Mouse (Mus musculus) midbrain, embryonic 10.5 days (tissue): Measurements from ENCODE around the gene Hspa14. TPM values are rescaled to one million over a fixed set of nuclear protein-coding genes. Genes with fewer than 3 reads are reported as not detected.
A peak's percentile ranks its signal among the peaks of the same experiment; 100 is the strongest.

ENCODE experiments used
- DNase-seq: peaks from one replicate; pipeline ENCODE4 v3.0.0-alpha.2; 2017; ENCODE audit warnings: low spot score
- H3K27ac ChIP-seq: fragments of 300-500 bp; sonication (generic); replicated peaks from 2 replicates; pipeline ENCODE4 v1.5.1; 2016; ENCODE audit warnings: mild to moderate bottlenecking
- H3K27me3 ChIP-seq: fragments of 300-500 bp; sonication (generic); 2 replicates; pipeline ENCODE4 v1.6.1; 2016; ENCODE audit warnings: low read depth, mild to moderate bottlenecking; ENCODE audit not compliant: poor library complexity, severe bottlenecking
- H3K36me3 ChIP-seq: fragments of 300-500 bp; sonication (generic); 2 replicates; pipeline ENCODE4 v1.6.1; 2016; ENCODE audit warnings: mild to moderate bottlenecking, moderate library complexity
- H3K4me1 ChIP-seq: fragments of 300-500 bp; sonication (generic); 2 replicates; pipeline ENCODE4 v1.6.1; 2016
- H3K4me3 ChIP-seq: fragments of 300-500 bp; sonication (generic); 2 replicates; pipeline ENCODE4 v1.5.1; 2016; ENCODE audit warnings: mild to moderate bottlenecking, moderate library complexity
- H3K9me3 ChIP-seq: fragments of 300-500 bp; sonication (generic); replicated peaks from 2 replicates; pipeline ENCODE4 v1.6.1; 2016; ENCODE audit warnings: mild to moderate bottlenecking
- WGBS: fragments of 180-500 bp; shearing (Covaris S2); methylation state at CpG from one replicate; pipeline ENCODE4 v1.1.7; 2016; 5-methylcytosine and 5-hydroxymethylcytosine counted together
- polyA plus RNA-seq: library from polyadenylated mRNA; unstranded; fragments of >200 nt; fragmentation: Nextera tagmentation; extraction: Ambion mirVana; gene quantifications from 2 replicates; pipeline ENCODE4 v1.2.1, GENCODE M21; 2016

Hspa14 gene
- polyA plus RNA-seq, 1 experiment from 2014 or later = 141 TPM

DNA sequence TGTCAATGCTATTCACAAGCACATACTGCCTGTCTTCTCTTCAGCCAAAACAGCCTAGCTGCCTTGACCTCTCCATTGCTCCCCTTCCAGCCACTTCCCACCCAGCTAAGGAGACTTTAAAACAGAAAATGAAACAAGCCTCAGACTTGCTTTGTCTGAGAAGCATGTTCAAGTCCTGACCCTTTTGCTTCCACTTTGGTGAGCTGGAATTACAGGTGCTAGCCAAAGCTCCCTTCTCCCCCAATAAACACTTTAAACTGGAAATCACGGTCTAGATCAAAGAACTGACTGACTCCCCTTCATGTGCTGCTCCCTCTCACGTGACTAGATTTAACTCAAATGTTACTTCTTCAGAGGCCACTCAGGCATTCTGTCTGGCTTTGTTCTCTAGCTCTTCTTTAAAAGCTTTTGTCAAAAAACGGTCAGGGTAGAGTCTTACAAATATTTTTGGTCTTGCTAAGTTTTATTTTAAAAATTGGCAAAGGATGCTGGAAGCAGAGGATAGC, 36.8 kb downstream of the Hspa14 start:
- 70% methylated on average over 3 of the region's 3 CpGs for WGBS
- Histone ChIP-seq H3K36me3 (peaks cover 17% of the 10 kb centered on the region), H3K27ac (peak overlapping the region; percentile 97), H3K27me3 (no peaks in the 10 kb centered on the region), H3K4me3 (peak overlapping the region; percentile 88; the same call in 1 of the 2 replicates), H3K9me3 (peaks cover 5% of the 10 kb centered on the region; the same call in 1 of the 2 replicates), H3K4me1 (peaks cover 19% of the 10 kb centered on the region)
- DNase-seq = no peak

DNA sequence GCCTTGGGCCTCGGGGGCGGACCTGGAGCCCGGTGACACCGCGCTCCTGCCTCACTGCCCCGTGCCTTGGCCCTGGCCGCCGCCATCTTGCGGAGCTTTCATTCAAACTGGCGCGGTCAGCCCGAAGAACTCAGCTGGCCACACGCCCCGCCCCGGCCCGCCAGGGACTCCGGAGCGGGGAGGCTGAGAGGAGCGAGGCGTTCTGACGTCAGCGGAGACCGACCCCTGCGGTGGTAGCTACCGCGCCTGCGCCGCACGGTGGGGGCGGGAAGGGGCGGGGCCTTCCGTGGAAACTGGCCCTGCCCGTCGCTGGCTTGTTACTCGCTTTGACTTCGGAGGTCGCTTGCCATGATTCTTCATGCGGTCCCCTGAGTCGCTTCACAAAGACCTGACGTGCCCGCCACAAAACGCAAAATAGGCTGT, 37.7 kb downstream of the Hspa14 start, which contains the start of gene Suv39h2:
Suv39h2 (minus strand) TSS at position 171 of the 423 bp plus-strand sequence.
- peaks cover 5% of the 10 kb centered on the region; the same call in 1 of the 2 replicates for H3K9me3 ChIP-seq
- under 1% methylated on average over 42 of the region's 42 CpGs for WGBS
- DNase-seq = peak; percentile 98
- peaks cover 19% of the 10 kb centered on the region for H3K4me1 ChIP-seq
- H3K27ac ChIP-seq = peak within 1 kb of the TSS; percentile 97
- no peaks in the 10 kb centered on the region for H3K27me3 ChIP-seq
- peaks cover 26% of the 10 kb centered on the region for H3K36me3 ChIP-seq
- H3K4me3 ChIP-seq = peak within 1 kb of the TSS; percentile 88

DNA sequence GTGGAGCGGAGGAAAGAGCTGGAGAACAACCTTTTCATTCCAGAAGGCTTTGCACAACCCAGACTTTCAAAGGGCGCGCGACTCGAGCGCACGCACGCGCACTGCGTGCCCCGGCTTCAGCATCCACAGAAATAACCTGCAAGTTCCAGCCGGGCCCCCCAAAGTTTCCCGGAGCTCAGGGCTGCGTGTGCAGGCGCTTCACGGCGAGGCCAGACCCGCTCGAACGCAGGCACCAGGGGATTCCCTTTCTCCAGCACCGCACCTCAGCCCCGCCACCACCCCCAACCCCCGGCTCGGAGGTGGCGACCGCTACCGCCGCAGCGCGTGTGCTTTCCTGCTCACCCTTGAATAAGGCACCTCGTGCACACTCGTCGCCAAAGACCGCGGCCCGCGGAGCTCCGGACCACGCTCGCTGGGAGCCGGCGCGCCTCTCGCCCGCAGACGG, 38.2 kb downstream of the Hspa14 start:
- peaks cover 2% of the 10 kb centered on the region; the same call in 1 of the 2 replicates for H3K9me3 ChIP-seq
- under 1% methylated on average over 46 of the region's 46 CpGs for WGBS
- H3K4me1 ChIP-seq = peaks cover 19% of the 10 kb centered on the region

DNA sequence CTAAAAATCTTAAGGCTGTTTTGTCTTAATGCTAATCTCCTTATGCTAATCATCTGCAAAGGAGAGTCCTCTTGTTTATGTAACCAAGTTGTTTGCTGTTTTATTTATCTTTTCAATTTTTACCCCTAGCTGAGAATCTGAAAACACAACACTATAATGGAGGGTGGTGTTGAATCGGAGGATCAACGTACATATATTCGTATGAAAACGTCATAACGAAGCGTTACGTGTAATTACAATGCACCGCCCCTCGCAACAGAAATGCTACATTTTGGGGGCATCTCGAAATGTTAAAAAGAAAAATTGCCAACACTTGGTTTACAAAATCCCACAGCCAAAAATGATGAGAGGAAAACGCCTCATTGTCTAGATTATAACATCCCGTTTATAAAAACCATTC, 38.7 kb downstream of the Hspa14 start:
- under 1% methylated on average over 12 of the region's 12 CpGs for WGBS
- peak overlapping the region; percentile 97 for H3K27ac ChIP-seq
- no peak for DNase-seq

More for the DNA sequence above, 38.2 kb downstream of the Hspa14 start:
- Histone ChIP-seq H3K27me3 (no peaks in the 10 kb centered on the region), H3K27ac (peak overlapping the region; percentile 97), H3K4me3 (peak overlapping the region; percentile 88), H3K36me3 (peaks cover 31% of the 10 kb centered on the region)
- DNase-seq = peak; percentile 78

DNA sequence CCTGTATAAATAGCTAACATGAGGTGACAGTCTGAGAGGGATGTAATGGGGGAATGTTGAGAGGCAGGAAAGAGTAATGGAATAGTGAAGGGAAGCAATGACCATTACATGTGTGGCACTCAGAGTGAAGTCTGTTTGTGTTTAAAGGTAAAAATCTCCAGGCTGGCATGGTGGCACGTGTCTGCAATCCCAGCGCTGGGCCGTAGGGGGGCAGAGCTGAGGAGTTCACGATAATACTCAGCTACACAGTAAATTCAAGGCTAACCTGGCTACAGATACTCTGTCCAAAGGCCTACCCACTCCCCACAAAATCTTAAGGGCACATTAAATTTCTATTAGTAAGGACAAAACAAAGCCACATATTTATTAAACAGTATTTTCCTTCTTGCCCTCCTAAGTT, 56.0 kb downstream of the Hspa14 start:
- Histone ChIP-seq H3K27ac (no peak overlapping the region), H3K4me3 (no peak overlapping the region), H3K4me1 (no peaks in the 10 kb centered on the region), H3K9me3 (no peaks in the 10 kb centered on the region), H3K36me3 (peaks cover 98% of the 10 kb centered on the region), H3K27me3 (no peaks in the 10 kb centered on the region)
- no peak for DNase-seq
- 91% methylated on average over 4 of the region's 4 CpGs for WGBS

More for the DNA sequence above, 38.7 kb downstream of the Hspa14 start:
- H3K36me3 ChIP-seq = peaks cover 36% of the 10 kb centered on the region
- peak overlapping the region; percentile 88 for H3K4me3 ChIP-seq
- no peaks in the 10 kb centered on the region for H3K27me3 ChIP-seq
- H3K9me3 ChIP-seq = no peaks in the 10 kb centered on the region
- H3K4me1 ChIP-seq = peaks cover 19% of the 10 kb centered on the region

DNA sequence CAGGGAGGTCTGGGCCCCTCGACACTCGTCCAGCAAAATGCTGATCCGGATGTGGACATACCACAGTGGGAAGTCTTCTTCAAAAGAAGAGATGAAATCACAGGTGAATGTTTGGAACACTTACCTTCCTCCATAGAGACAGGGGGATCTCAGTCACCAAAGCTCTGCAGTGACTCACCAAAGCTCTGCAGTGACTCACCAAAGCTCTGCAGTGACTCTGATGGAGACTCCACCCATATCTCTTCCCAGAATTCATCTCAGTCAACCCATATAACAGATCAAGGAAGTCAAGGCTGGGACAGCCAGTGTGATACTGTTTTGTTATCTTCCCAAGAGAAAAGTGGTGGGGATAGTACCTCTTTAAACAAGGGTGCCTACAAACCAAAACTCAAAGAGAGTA, 59.5 kb downstream of the Hspa14 start:
- H3K27ac ChIP-seq = no peak overlapping the region
- H3K27me3 ChIP-seq = no peaks in the 10 kb centered on the region
- H3K4me3 ChIP-seq = no peak overlapping the region
- no peaks in the 10 kb centered on the region for H3K9me3 ChIP-seq
- no peaks in the 10 kb centered on the region; the same call in 1 of the 2 replicates for H3K4me1 ChIP-seq
- DNase-seq = no peak
- 90% methylated on average over 3 of the region's 3 CpGs for WGBS
- peaks cover 79% of the 10 kb centered on the region for H3K36me3 ChIP-seq

DNA sequence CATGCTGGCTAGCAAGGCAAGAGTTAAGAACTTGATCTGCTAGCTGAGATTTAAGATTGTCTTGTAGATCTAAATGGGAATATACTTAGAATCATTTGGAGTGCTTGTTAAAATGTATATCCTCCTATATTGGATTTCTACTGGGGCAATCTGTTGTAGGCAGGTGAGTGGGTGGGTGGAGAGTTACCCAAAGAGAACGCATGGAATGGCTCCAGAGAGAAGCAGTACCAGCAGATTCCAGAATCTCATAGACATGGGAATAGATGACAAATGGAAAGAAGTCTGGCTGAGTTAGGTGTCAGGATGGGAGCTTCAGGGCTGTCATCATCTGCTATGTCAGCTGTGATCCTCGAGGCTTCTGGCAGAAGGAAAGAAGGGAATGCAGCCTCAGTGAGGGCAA, 63.2 kb downstream of the Hspa14 start:
- WGBS = 89% methylated on average over 2 of the region's 2 CpGs
- H3K36me3 ChIP-seq = peaks cover 52% of the 10 kb centered on the region

DNA sequence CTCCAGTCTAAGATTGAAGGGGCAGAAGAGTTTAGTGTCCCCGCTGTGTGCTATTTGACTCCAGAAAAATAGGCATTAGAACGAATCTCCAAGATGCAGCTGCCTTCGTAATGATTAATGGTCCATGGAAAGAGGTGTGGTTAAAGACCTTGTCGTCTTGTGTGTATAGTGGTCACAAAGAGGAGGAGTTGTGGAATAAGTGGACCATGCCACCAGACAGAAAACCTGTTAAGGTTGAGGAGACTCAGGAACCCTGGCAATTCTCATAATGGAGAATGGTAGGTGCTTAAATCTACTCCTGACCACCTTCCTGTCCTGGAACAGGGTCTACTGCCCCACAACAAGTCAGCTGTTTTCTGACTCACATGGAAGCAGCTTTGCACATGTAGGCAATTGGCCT, 66.6 kb downstream of the Hspa14 start:
- peaks cover 43% of the 10 kb centered on the region for H3K36me3 ChIP-seq

More for the DNA sequence above, 63.2 kb downstream of the Hspa14 start:
- no peak for DNase-seq
- H3K27me3 ChIP-seq = no peaks in the 10 kb centered on the region
- no peaks in the 10 kb centered on the region; the same call in 1 of the 2 replicates for H3K4me1 ChIP-seq
- no peak overlapping the region for H3K27ac ChIP-seq
- no peaks in the 10 kb centered on the region for H3K9me3 ChIP-seq
- H3K4me3 ChIP-seq = no peak overlapping the region

DNA sequence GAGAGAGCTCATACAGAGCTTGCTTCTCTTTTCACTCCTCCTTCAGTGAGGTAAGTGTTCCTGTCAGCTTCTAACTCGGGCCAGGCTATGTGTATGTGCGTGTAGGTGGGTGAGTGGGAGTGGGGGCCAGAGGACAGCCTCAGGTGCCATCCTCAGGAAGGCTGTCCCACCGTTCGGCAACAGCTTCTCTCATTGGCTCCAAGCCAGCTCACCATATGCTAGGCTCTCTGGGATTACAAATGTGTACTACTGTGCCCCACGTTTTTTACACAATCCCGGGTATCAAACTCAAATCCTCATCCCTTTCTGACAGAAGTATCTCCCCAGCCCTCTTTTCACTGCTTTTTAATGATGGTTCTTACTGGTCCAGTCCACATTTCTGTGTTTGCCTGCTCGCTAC, 68.4 kb downstream of the Hspa14 start:
- Histone ChIP-seq H3K9me3 (no peaks in the 10 kb centered on the region), H3K27ac (no peak overlapping the region), H3K4me1 (no peaks in the 10 kb centered on the region), H3K27me3 (no peaks in the 10 kb centered on the region), H3K4me3 (no peak overlapping the region), H3K36me3 (peaks cover 33% of the 10 kb centered on the region)
- no peak for DNase-seq
- WGBS = 90% methylated on average over 7 of the region's 7 CpGs

More for the DNA sequence above, 66.6 kb downstream of the Hspa14 start:
- Histone ChIP-seq H3K9me3 (no peaks in the 10 kb centered on the region), H3K27ac (no peak overlapping the region), H3K4me1 (no peaks in the 10 kb centered on the region; the same call in 1 of the 2 replicates), H3K27me3 (no peaks in the 10 kb centered on the region), H3K4me3 (no peak overlapping the region)
- no peak for DNase-seq
- 80% methylated on average over 4 of the region's 4 CpGs for WGBS

Other genes starting within 250 kb of the Hspa14 start
- gene Nmt2, start 228.6 kb downstream of the Hspa14 start, polyA plus RNA-seq = 67.1 and 68.4 TPM in 2 replicates
- 23.4 and 23.5 TPM in 2 replicates for gene Rpp38, start 180.2 kb downstream of the Hspa14 start, polyA plus RNA-seq
- gene Acbd7, start 176.6 kb downstream of the Hspa14 start, polyA plus RNA-seq = 0.41 TPM in 1 of 2 replicates, not detected in the other
- gene Olah, start 115.6 kb downstream of the Hspa14 start, polyA plus RNA-seq = not detected in 2 replicates
- not detected in 2 replicates for gene Meig1, start 90.2 kb downstream of the Hspa14 start, polyA plus RNA-seq
- 7.7 and 7.8 TPM in 2 replicates for gene Dclre1c, start 88.7 kb downstream of the Hspa14 start, polyA plus RNA-seq
- 36.3 and 40.5 TPM in 2 replicates for gene Suv39h2, start 37.8 kb downstream of the Hspa14 start, polyA plus RNA-seq
- 9.9 and 10.9 TPM in 2 replicates for gene Gm45902, start within 50 bp of the Hspa14 start, polyA plus RNA-seq
- 0.16 and 0.47 TPM in 2 replicates for gene Cdnf, start 216 bp upstream of the Hspa14 start, polyA plus RNA-seq
- gene Fam107b, start 57.7 kb upstream of the Hspa14 start, polyA plus RNA-seq = 39.3 and 43.1 TPM in 2 replicates